Mouse (Mus musculus) olfactory bulb, adult 2 months (tissue): ENCODE data around the gene Serpina1b.
"Not testable (repeated sequence)": the region's sequence is repeated elsewhere in the genome, so short reads cannot be mapped to it uniquely, and the experiment has no call there.

Experiments used
- CTCF ChIP-seq: fragments of 200-500 bp; IDR thresholded peaks from 2 replicates; pipeline ENCODE4 v1.5.1; 2012; ENCODE audit warnings: low read depth, mild to moderate bottlenecking, low read length, moderate library complexity; ENCODE audit not compliant: insufficient read depth
- POLR2A ChIP-seq: fragments of 200-500 bp; IDR thresholded peaks from 2 replicates; pipeline ENCODE4 v1.6.1; 2012; ENCODE audit warnings: mild to moderate bottlenecking, low read depth, low read length, moderate library complexity; ENCODE audit not compliant: insufficient read depth

- not testable (repeated sequence) for TF ChIP-seq POLR2A, CTCF
Measured at GRCm38 (mm10) chr12:103773246-103773851, 56.8 kb downstream of the Serpina1b start, which contains the start of gene Serpina1d.
